ENCODE assay signal across 11 mouse cellular contexts in genomic region chr19:9955438-9955837, GRCm38 (mm10). TPM values are rescaled to one million over a fixed set of nuclear protein-coding genes. Genes with fewer than 3 reads are reported as not detected.
DNase-seq lines count a peak whose midpoint lies in the region; ATAC-seq and TF ChIP-seq lines count a peak whose summit lies in the region.
"Had no signal": no experiment of that assay in that cellular context is flagged by ENCODE, and none has a peak within 500 bp of the region (broad histone marks: within the 10 kb centered on the region; RNA-seq: fewer than 3 reads in every experiment).

No protein-coding gene starts in this region.

- no peak for DNase-seq in forebrain, embryonic 10.5 days (ENCODE audit: extremely low spot score, low spot score)
- DNase-seq in forebrain, embryonic 14.5 days (ENCODE audit: low spot score) = no peak
- no peak for DNase-seq in kidney, postnatal 0 days (ENCODE audit: low spot score)
- no peak for DNase-seq in kidney, postnatal 10 days
- DNase-seq in urinary bladder, postnatal 25 days (ENCODE audit: low spot score) = no peak
- no peak for DNase-seq in cerebellum, adult 9-11 months
- DNase-seq: right cerebral cortex, adult 18-20 months had no signal

- no peak overlapping the region for H3K9ac ChIP-seq in forebrain, embryonic 14.5 days (ENCODE audit: low read length)
- H3K9ac ChIP-seq in kidney, postnatal 0 days (ENCODE audit: low read depth, low read length) = 0 out of 2 replicates have a peak overlapping the region, but pooled peaks have one; percentile 35
- H3K9ac ChIP-seq in liver, embryonic 15.5 days = 0 out of 2 replicates have a peak overlapping the region, but pooled peaks have one; percentile 29
- H3K9ac ChIP-seq: hindbrain, embryonic 13.5 days had no signal

- no peaks in the 10 kb centered on the region for H3K36me3 ChIP-seq in forebrain, embryonic 10.5 days (replicated peaks)
- no peaks in the 10 kb centered on the region for H3K36me3 ChIP-seq in forebrain, embryonic 14.5 days (ENCODE audit: control insufficient read depth, insufficient read depth, low read length)
- no peaks in the 10 kb centered on the region for H3K36me3 ChIP-seq in kidney, postnatal 0 days (ENCODE audit: insufficient read depth, low read length)
- H3K36me3 ChIP-seq in liver, embryonic 15.5 days (replicated peaks) = no peaks in the 10 kb centered on the region
- H3K36me3 ChIP-seq: hindbrain, embryonic 13.5 days; limb, embryonic 13.5 days had no signal

- H3K4me2 ChIP-seq in forebrain, embryonic 14.5 days (ENCODE audit: low read length) = no peak overlapping the region
- H3K4me2 ChIP-seq in kidney, postnatal 0 days (ENCODE audit: low read length) = no peak overlapping the region
- peak overlapping the region; percentile 50 for H3K4me2 ChIP-seq in liver, embryonic 15.5 days
- H3K4me2 ChIP-seq: hindbrain, embryonic 13.5 days had no signal

- no peak overlapping the region for H3K4me3 ChIP-seq in forebrain, embryonic 10.5 days
- H3K4me3 ChIP-seq in forebrain, embryonic 14.5 days (ENCODE audit: low read depth, low read length) = no peak overlapping the region
- H3K4me3 ChIP-seq in kidney, postnatal 0 days (replicated peaks; ENCODE audit: low read depth, low read length) = no peak overlapping the region
- no peak overlapping the region for H3K4me3 ChIP-seq in brown adipose tissue, adult 24 weeks (ENCODE audit: insufficient read depth, low read depth, low read length)
- no peak overlapping the region for H3K4me3 ChIP-seq in liver, embryonic 15.5 days (replicated peaks)
- H3K4me3 ChIP-seq: hindbrain, embryonic 13.5 days had no signal

- WGBS in forebrain, embryonic 10.5 days = 87% methylated on average over 1 of the region's 1 CpGs
- 77% methylated on average over 1 of the region's 1 CpGs for WGBS in forebrain, embryonic 14.5 days
- 81% methylated on average over 1 of the region's 1 CpGs for WGBS in kidney, postnatal 0 days
- WGBS in liver, embryonic 15.5 days (ENCODE audit: insufficient replicate concordance) = 24% methylated on average over 1 of the region's 1 CpGs

- H3K27me3 ChIP-seq in forebrain, embryonic 10.5 days (ENCODE audit: poor library complexity, severe bottlenecking) = no peaks in the 10 kb centered on the region
- no peaks in the 10 kb centered on the region for H3K27me3 ChIP-seq in forebrain, embryonic 14.5 days (replicated peaks; ENCODE audit: control insufficient read depth, insufficient read depth, low read length)
- no peaks in the 10 kb centered on the region for H3K27me3 ChIP-seq in kidney, postnatal 0 days (ENCODE audit: insufficient read depth, low read length)
- no peaks in the 10 kb centered on the region for H3K27me3 ChIP-seq in liver, embryonic 15.5 days
- H3K27me3 ChIP-seq: hindbrain, embryonic 13.5 days; limb, embryonic 13.5 days had no signal

- peaks cover 14% of the 10 kb centered on the region for H3K4me1 ChIP-seq in forebrain, embryonic 10.5 days
- H3K4me1 ChIP-seq in forebrain, embryonic 14.5 days (ENCODE audit: control insufficient read depth, insufficient read depth, low read length) = peaks cover 4% of the 10 kb centered on the region; the same call in 1 of the 2 replicates
- peaks cover 8% of the 10 kb centered on the region; the same call in 1 of the 2 replicates for H3K4me1 ChIP-seq in kidney, postnatal 0 days (replicated peaks; ENCODE audit: insufficient read depth, low read length)
- H3K4me1 ChIP-seq in brown adipose tissue, adult 24 weeks (ENCODE audit: control insufficient read depth, insufficient read depth, insufficient read length, low read length) = 0 out of 2 replicates have a peak, but pooled peaks cover 4% of the 10 kb centered on the region
- H3K4me1 ChIP-seq in liver, embryonic 15.5 days (replicated peaks) = peaks cover 52% of the 10 kb centered on the region

- no peaks in the 10 kb centered on the region for H3K9me3 ChIP-seq in forebrain, embryonic 10.5 days
- H3K9me3 ChIP-seq in forebrain, embryonic 14.5 days (replicated peaks; ENCODE audit: control insufficient read depth, low read length) = no peaks in the 10 kb centered on the region
- H3K9me3 ChIP-seq in kidney, postnatal 0 days (replicated peaks; ENCODE audit: low read length) = no peaks in the 10 kb centered on the region
- no peaks in the 10 kb centered on the region for H3K9me3 ChIP-seq in liver, embryonic 15.5 days (replicated peaks)
- H3K9me3 ChIP-seq: hindbrain, embryonic 13.5 days; limb, embryonic 13.5 days had no signal

- peak overlapping the region; percentile 67; the same call in 1 of the 2 replicates for H3K27ac ChIP-seq in forebrain, embryonic 10.5 days
- no peak overlapping the region for H3K27ac ChIP-seq in forebrain, embryonic 14.5 days (ENCODE audit: low read depth, low read length)
- H3K27ac ChIP-seq in kidney, postnatal 0 days = peak overlapping the region; percentile 87; the same call in 1 of the 2 replicates
- H3K27ac ChIP-seq in brown adipose tissue, adult 24 weeks (replicated peaks; ENCODE audit: low read depth, low read length) = peak overlapping the region; percentile 93
- H3K27ac ChIP-seq in liver, embryonic 15.5 days (replicated peaks) = peak overlapping the region; percentile 88
- H3K27ac ChIP-seq: hindbrain, embryonic 13.5 days had no signal

- TF ChIP-seq CTCF in kidney, postnatal 0 days (IDR thresholded peaks at IDR 0.05; ENCODE audit: low read depth) = no peak

- ATAC-seq in forebrain, embryonic 14.5 days = no peak
- ATAC-seq in kidney, postnatal 0 days (replicated peaks; ENCODE audit: low FRiP score, low read depth) = no peak
- peak; percentile 46; the same call in 1 of the 2 replicates for ATAC-seq in liver, embryonic 15.5 days (ENCODE audit: insufficient read depth)

RNA-seq across cellular contexts. Expression of gene Fth1, which starts 25.0 kb away (rescaled TPM):
- 1,226 and 1,339 TPM in 2 replicates for polyA plus RNA-seq in forebrain, embryonic 10.5 days (2016; fragmentation: Nextera tagmentation; extraction: Ambion mirVana)
- 1,442 and 1,550 TPM in 2 replicates for polyA plus RNA-seq in forebrain, embryonic 14.5 days (2014; fragmentation: Nextera tagmentation; extraction: Ambion mirVana)
- 2,883 and 2,906 TPM in 2 replicates for polyA plus RNA-seq in kidney, postnatal 0 days (2015; fragmentation: Nextera tagmentation; extraction: Ambion mirVana)
- 4,010 and 5,287 TPM in 2 replicates for polyA plus RNA-seq in brown adipose tissue, adult 24 weeks (2012; ENCODE audit: insufficient read depth, insufficient read length, missing spikeins)
- 3,441 and 3,837 TPM in 2 replicates for polyA plus RNA-seq in liver, embryonic 15.5 days (2015; fragmentation: Nextera tagmentation; extraction: Ambion mirVana)

RNA-seq across cellular contexts. Expression of gene Best1, which starts 46.0 kb away (rescaled TPM):
- polyA plus RNA-seq in forebrain, embryonic 10.5 days (2016; fragmentation: Nextera tagmentation; extraction: Ambion mirVana) = 2.1 and 2.3 TPM in 2 replicates
- polyA plus RNA-seq in forebrain, embryonic 14.5 days (2014; fragmentation: Nextera tagmentation; extraction: Ambion mirVana) = 1.1 and 1.4 TPM in 2 replicates
- polyA plus RNA-seq in kidney, postnatal 0 days (2015; fragmentation: Nextera tagmentation; extraction: Ambion mirVana) = 1.8 and 3.3 TPM in 2 replicates
- not detected in 2 replicates for polyA plus RNA-seq in brown adipose tissue, adult 24 weeks (2012; ENCODE audit: insufficient read depth, insufficient read length, missing spikeins)
- polyA plus RNA-seq in liver, embryonic 15.5 days (2015; fragmentation: Nextera tagmentation; extraction: Ambion mirVana) = 0.09 and 0.12 TPM in 2 replicates

RNA-seq across cellular contexts. Expression of gene Rab3il1, which starts 46.0 kb away (rescaled TPM):
- polyA plus RNA-seq in forebrain, embryonic 10.5 days (2016; fragmentation: Nextera tagmentation; extraction: Ambion mirVana) = 39.3 and 39.8 TPM in 2 replicates
- polyA plus RNA-seq in forebrain, embryonic 14.5 days (2014; fragmentation: Nextera tagmentation; extraction: Ambion mirVana) = 20.6 and 21.5 TPM in 2 replicates
- 30.6 and 31.5 TPM in 2 replicates for polyA plus RNA-seq in kidney, postnatal 0 days (2015; fragmentation: Nextera tagmentation; extraction: Ambion mirVana)
- 4.8 and 7.5 TPM in 2 replicates for polyA plus RNA-seq in brown adipose tissue, adult 24 weeks (2012; ENCODE audit: insufficient read depth, insufficient read length, missing spikeins)
- 245 and 277 TPM in 2 replicates for polyA plus RNA-seq in liver, embryonic 15.5 days (2015; fragmentation: Nextera tagmentation; extraction: Ambion mirVana)

RNA-seq across cellular contexts. Expression of gene Incenp, which starts 56.1 kb away (rescaled TPM):
- 169 and 178 TPM in 2 replicates for polyA plus RNA-seq in forebrain, embryonic 10.5 days (2016; fragmentation: Nextera tagmentation; extraction: Ambion mirVana)
- 39.8 and 41.0 TPM in 2 replicates for polyA plus RNA-seq in forebrain, embryonic 14.5 days (2014; fragmentation: Nextera tagmentation; extraction: Ambion mirVana)
- 40.6 and 43.1 TPM in 2 replicates for polyA plus RNA-seq in kidney, postnatal 0 days (2015; fragmentation: Nextera tagmentation; extraction: Ambion mirVana)
- 2.5 and 7.4 TPM in 2 replicates for polyA plus RNA-seq in brown adipose tissue, adult 24 weeks (2012; ENCODE audit: insufficient read depth, insufficient read length, missing spikeins)
- 95.5 and 107 TPM in 2 replicates for polyA plus RNA-seq in liver, embryonic 15.5 days (2015; fragmentation: Nextera tagmentation; extraction: Ambion mirVana)
